In genomic region chr14:121780144-121780913, GRCm38 (mm10) we compare ENCODE assay signal across 11 mouse cellular contexts. TPM values are rescaled to one million over a fixed set of nuclear protein-coding genes. Genes with fewer than 3 reads are reported as not detected.
DNase-seq lines count a peak whose midpoint lies in the region; ATAC-seq and TF ChIP-seq lines count a peak whose summit lies in the region.
"Had no signal": no experiment of that assay in that cellular context is flagged by ENCODE, and none has a peak within 500 bp of the region (broad histone marks: within the 10 kb centered on the region; RNA-seq: fewer than 3 reads in every experiment).

No protein-coding gene starts in this region.

- TF ChIP-seq CTCF in kidney, postnatal 0 days (IDR thresholded peaks at IDR 0.05; ENCODE audit: low read depth): no peak

- 48% methylated on average over 11 of the region's 11 CpGs for WGBS in kidney, postnatal 0 days
- 56% methylated on average over 11 of the region's 11 CpGs for WGBS in embryonic facial prominence, embryonic 13.5 days
- 39% methylated on average over 11 of the region's 11 CpGs for WGBS in limb, embryonic 15.5 days

- H3K9ac ChIP-seq in kidney, postnatal 0 days (ENCODE audit: low read depth, low read length): no peak overlapping the region
- H3K9ac ChIP-seq in embryonic facial prominence, embryonic 13.5 days: no peak overlapping the region
- H3K9ac ChIP-seq in limb, embryonic 15.5 days: no peak overlapping the region

- H3K9me3 ChIP-seq in kidney, postnatal 0 days (replicated peaks; ENCODE audit: low read length): no peaks in the 10 kb centered on the region
- H3K9me3 ChIP-seq in embryonic facial prominence, embryonic 13.5 days: no peaks in the 10 kb centered on the region
- H3K9me3 ChIP-seq in limb, embryonic 15.5 days: no peaks in the 10 kb centered on the region

- H3K4me3 ChIP-seq in kidney, postnatal 0 days (replicated peaks; ENCODE audit: low read depth, low read length): no peak overlapping the region
- H3K4me3 ChIP-seq in embryonic facial prominence, embryonic 13.5 days: no peak overlapping the region
- H3K4me3 ChIP-seq in limb, embryonic 15.5 days: no peak overlapping the region

- H3K4me1 ChIP-seq in kidney, postnatal 0 days (replicated peaks; ENCODE audit: insufficient read depth, low read length): peaks cover 12% of the 10 kb centered on the region; the same call in 1 of the 2 replicates
- peaks cover 10% of the 10 kb centered on the region for H3K4me1 ChIP-seq in embryonic facial prominence, embryonic 13.5 days
- H3K4me1 ChIP-seq in limb, embryonic 15.5 days: peaks cover 18% of the 10 kb centered on the region

- intact Hi-C loops in heart, postnatal 14 days (cut with DNase I): no loop called here

- H3K27me3 ChIP-seq in kidney, postnatal 0 days (ENCODE audit: insufficient read depth, low read length): no peaks in the 10 kb centered on the region
- no peaks in the 10 kb centered on the region for H3K27me3 ChIP-seq in embryonic facial prominence, embryonic 13.5 days
- H3K27me3 ChIP-seq in limb, embryonic 15.5 days: no peaks in the 10 kb centered on the region; the same call in 1 of the 2 replicates

- DNase-seq in heart, adult 11 months: peak; percentile 91
- no peak for DNase-seq in heart, postnatal 14 days
- DNase-seq in kidney, postnatal 0 days (ENCODE audit: low spot score): no peak
- no peak for DNase-seq in kidney, adult 18-20 months
- no peak for DNase-seq in adrenal gland, postnatal 14 days
- DNase-seq in T-cell, adult 2 months (ENCODE audit: low spot score): no peak
- DNase-seq: lung, adult 2 months; spleen, adult 18-20 months; thymus, postnatal 25 days had no signal

- peak overlapping the region; percentile 75; the same call in 1 of the 2 replicates for H3K27ac ChIP-seq in kidney, postnatal 0 days
- H3K27ac ChIP-seq in embryonic facial prominence, embryonic 13.5 days: peak overlapping the region; percentile 66
- H3K27ac ChIP-seq in limb, embryonic 15.5 days: peak overlapping the region; percentile 71

- no peaks in the 10 kb centered on the region for H3K36me3 ChIP-seq in kidney, postnatal 0 days (ENCODE audit: insufficient read depth, low read length)
- H3K36me3 ChIP-seq in embryonic facial prominence, embryonic 13.5 days: no peaks in the 10 kb centered on the region
- H3K36me3 ChIP-seq in limb, embryonic 15.5 days: no peaks in the 10 kb centered on the region

- ATAC-seq in kidney, postnatal 0 days (replicated peaks; ENCODE audit: low FRiP score, low read depth): peak; percentile 57
- ATAC-seq in embryonic facial prominence, embryonic 13.5 days (ENCODE audit: insufficient number of reproducible peaks, insufficient read depth, low FRiP score, low TSS enrichment, low read depth): no peak
- no peak for ATAC-seq in limb, embryonic 15.5 days (ENCODE audit: insufficient number of reproducible peaks, low FRiP score, low TSS enrichment, low read depth)

- H3K4me2 ChIP-seq in kidney, postnatal 0 days (ENCODE audit: low read length): no peak overlapping the region
- H3K4me2 ChIP-seq in embryonic facial prominence, embryonic 13.5 days: no peak overlapping the region
- H3K4me2 ChIP-seq in limb, embryonic 15.5 days: no peak overlapping the region

RNA-seq across cellular contexts. Expression of gene Dock9, which starts 17.3 kb away (rescaled TPM):
- total RNA-seq in heart, postnatal 14 days (2021): 10 to 100 TPM; 41.2 to 45.2 TPM
- polyA plus RNA-seq in kidney, postnatal 0 days (2015; fragmentation: Nextera tagmentation; extraction: Ambion mirVana): 11.1 TPM in 2 replicates
- 5.1 and 5.5 TPM in 2 replicates for polyA plus RNA-seq in embryonic facial prominence, embryonic 13.5 days (2015; fragmentation: Nextera tagmentation; extraction: Ambion mirVana)
- polyA plus RNA-seq in limb, embryonic 15.5 days (2015; fragmentation: Nextera tagmentation; extraction: Ambion mirVana): 10.2 and 11.0 TPM in 2 replicates
- 31.9 and 43.7 TPM in 2 replicates for total RNA-seq in adrenal gland, postnatal 14 days (2021)
